Mouse (Mus musculus) kidney, adult 8-10 months (tissue): ENCODE measurements around the gene Mat2a.
"Not testable (repeated sequence)": the region's sequence is repeated elsewhere in the genome, so short reads cannot be mapped to it uniquely, and the experiment has no call there.

Experiments used
- DNase-seq, 2 experiments: peaks; one replicate each; pipeline ENCODE4 v3.0.0; 2022

The Mat2a gene

DNA sequence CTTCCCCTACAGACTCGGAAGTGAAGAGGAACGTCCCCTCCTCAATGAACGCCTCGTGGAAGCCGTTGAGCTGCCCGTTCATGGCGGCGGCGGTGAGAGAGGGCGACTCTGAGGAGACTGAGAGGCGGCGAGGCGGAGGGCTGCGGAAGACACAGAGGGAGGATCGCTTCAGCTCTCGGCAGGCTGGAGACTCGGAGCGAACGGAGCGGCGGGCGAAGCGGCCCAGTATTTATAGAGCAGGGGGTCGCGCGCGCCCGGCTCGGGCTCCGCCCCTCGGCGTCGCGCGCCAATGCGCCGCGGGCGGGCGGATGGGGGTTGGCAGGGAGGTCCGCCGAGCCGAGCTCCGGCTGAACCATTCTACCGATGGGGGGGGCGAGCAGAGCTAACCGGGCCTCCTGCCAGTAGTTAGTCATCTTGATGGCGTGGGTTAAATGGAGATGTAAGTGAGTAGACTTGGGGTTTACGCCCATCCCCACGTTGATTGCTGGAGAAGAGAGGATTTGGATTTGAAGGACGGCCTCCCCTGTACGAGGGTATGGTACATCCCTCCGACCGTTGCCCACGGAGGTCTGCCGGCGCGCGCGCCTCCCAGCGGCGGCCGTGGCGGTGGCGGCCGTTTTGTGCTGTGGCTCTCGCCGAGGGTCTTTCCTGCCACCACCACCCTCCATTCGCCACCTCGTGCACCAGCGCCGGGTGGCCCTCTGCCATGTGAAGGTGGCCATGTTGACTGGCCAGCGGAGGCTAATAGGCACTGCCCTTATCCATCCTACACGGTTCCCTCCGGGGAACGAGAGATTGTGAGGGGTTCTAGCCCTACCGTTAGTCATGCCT is at the start of gene Mat2a:
Gene Mat2a, minus strand, starts transcription at position 204 of the 831 bp plus-strand sequence.
- DNase-seq: peak; percentile 92 to 95

DNA sequence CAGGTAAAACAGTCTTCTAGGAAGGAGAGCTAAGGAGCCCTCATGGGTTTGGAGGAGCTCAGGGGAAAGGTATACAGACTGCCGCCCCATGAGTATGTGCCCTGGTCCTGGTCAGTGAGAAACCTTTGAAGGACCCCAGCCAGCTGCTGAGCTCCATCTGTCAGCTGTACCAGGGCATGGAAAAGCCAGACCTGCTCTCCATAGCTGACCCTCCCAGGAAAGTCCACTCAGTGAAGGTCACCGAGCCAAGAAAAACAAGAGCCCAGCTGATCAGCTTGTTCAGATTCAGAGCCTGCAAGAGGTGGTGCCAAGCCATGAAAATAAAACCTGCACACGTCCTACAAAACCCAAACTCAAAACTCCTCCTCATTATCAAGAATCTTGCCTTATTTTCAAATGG is 49.5 kb upstream of the Mat2a start:
- DNase-seq: peak in 1 of 2 experiments; percentile 69

DNA sequence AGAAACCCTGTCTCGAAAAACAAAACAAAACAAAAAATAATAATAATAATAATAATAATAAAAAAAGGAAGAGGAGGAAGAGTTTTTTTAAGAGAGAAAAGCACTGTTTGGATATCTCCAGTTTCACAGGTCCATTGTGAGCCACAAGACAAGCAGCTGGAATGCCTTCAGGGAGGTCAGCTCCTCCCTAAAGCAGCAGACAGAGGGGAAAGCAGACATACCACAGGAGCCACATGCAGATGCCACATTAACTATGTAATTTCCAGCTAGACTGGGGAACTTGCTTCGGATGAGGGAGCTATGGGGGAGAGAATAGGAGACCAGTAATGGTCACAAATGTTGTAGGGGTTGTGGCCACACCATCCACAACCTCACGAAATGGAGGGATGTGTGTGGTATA is 47.9 kb upstream of the Mat2a start:
- no peak for DNase-seq

DNA sequence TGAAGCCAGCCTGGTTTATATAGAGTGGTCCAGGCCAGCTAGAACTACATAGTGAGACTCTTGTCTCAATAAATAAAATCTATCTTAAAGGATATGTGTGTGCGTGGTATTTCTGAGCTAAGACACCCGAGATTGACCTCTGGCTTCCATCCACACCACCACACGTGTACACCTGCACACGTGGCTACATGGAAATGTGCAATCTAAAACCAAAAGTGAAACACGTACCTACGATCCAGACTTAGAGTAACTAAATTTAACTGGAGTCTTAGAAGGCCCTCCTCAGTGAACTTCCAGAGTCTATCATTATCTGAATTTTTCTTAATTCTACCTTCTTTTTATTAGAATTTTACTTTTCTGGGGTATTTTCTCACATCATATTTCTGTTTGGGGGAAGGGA is 46.9 kb upstream of the Mat2a start:
- DNase-seq: no peak

DNA sequence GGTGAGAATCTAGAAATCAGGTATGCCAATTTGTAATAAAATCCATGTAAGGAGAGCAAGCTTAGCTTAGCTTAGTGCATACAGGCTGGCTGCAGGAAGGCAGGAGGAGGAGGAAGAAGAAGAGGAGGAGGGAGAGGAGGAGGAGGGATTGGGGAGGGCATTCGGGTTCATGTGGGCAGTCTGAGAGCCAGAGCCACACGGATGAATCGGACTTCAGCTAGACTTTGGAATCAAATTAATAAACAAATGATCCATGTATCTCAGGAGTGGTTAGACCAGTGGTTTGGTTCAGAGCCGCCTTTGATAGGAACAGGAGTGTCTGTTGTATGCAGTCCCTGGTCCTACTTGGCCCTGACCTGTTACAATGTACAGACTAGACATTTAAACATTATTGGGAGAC is 45.5 kb upstream of the Mat2a start:
- DNase-seq: no peak

DNA sequence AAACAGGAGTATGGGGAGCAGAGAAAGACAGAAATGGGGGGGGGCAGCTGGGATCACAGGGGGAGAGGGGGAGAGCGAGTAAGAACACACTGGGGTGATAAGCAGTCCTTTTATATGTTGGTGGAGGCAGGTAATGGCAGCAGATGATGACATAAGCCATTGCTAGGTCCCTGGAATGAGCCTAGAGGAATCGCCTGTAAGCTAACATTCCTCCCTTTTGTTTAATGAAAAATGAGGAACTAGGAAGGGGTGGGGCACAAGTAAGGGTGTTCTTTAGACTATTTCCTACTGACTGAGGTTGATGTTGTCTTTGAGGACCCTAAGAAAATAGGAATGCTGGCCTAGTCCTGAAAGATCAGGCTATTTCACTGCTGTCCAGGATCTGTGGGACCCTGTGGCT is 42.8 kb upstream of the Mat2a start:
- no peak for DNase-seq

DNA sequence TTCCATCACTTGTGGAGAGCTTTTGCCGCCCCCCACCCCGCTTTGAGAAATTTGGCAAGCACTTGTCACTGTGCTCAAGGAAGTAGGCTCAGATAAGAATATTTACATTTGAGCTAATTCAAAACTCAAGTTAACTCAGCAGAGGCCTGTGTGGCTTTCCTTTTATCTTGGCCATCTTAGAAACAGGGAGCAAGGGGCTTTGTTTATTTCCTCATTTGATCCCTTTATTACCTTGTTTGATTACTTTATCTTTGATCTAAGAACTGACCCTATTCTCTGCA is 41.0 kb upstream of the Mat2a start:
- no peak for DNase-seq

DNA sequence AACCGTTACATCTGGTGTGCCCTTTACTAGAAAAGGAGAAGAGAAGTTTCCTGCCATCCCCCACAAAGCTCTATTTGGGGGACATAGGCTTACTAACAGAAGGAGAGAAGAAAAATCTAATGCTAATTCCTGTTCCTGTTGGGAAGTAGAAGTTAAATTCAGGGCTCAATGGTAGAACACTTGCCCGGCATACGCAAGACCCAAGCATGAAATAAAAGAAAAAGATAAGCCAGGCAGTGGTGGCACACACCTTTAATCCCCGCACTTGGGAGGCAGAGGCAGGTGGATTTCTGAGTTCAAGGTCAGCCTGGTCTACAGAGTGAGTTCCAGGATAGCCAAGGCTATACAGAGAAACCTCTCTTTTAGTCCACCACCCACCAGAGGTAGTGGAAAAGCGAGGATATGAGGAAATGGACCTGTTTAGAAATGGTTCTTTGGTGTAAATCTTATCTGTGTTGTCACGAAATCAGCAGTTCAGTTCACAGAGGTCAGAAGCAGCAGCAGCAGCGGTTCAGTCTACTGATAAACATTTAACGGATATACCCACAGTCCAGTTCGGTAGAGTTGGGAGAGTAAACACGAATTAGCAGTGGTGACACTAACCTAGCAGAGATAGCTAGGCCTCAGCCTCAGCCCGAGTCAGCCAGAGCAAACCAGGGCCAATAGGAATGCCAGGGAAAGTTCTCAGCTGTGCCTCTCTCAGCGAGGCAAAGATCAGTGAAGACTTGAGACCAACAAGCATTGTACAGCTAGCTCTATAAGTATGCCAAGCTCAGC is 40.5 kb upstream of the Mat2a start:
- DNase-seq: no peak

DNA sequence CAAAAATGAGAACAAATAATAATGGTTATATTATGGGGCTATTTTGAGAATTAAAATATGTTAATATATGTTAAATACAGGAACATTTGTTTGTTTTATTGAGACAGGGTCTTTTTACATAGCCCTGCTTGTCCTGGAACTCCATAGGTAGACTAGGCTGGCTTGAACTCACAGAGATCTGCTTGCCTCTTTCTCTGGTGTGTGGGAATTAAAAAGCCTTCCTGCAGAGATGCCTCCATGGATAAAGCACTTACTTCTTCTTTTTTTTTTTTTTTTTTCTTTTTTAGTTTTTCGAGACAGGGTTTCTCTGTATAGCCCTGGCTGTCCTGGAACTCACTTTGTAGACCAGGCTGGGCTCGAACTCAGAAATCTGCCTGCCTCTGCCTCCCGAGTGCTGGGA is 39.3 kb upstream of the Mat2a start:
- not testable (repeated sequence) for DNase-seq

DNA sequence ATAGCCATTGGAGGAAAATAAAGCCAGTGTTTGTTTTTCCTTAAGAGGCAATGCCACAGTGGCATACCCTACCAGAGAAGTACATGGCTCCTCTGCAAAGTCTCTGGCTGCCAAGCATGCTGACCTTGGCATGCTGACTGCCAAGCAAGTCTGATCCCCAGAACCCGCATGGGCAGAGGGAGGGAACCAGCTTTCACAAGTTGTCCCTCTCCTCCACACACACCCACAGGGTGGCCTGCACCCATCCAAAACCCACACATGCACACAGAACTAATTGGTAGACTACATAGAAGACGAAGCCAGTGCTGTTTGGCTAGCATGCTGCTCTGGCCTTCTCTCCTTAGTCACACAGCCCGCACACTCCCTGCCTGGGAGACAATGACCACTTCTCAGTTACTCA is 38.3 kb upstream of the Mat2a start:
- peak; percentile 66 to 72 for DNase-seq

DNA sequence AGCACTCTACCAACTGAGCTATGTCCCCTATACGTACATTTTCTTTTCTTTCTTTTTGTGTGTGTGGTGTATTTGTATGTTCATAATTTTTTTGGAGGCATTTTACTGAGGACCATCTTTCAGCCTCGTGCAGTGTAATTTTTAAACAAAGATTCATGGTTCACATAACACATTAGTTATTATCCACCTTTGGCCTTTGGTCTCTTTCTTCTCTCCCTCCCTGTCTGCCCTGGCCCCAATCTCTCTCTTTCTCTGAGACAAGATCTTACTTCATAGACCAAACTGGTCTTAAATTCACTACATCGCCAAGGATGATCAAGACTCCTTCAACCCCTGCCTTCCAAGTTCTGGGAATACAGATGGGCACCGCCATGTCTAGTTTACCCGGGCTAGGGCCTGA is 37.5 kb upstream of the Mat2a start:
- no peak for DNase-seq

DNA sequence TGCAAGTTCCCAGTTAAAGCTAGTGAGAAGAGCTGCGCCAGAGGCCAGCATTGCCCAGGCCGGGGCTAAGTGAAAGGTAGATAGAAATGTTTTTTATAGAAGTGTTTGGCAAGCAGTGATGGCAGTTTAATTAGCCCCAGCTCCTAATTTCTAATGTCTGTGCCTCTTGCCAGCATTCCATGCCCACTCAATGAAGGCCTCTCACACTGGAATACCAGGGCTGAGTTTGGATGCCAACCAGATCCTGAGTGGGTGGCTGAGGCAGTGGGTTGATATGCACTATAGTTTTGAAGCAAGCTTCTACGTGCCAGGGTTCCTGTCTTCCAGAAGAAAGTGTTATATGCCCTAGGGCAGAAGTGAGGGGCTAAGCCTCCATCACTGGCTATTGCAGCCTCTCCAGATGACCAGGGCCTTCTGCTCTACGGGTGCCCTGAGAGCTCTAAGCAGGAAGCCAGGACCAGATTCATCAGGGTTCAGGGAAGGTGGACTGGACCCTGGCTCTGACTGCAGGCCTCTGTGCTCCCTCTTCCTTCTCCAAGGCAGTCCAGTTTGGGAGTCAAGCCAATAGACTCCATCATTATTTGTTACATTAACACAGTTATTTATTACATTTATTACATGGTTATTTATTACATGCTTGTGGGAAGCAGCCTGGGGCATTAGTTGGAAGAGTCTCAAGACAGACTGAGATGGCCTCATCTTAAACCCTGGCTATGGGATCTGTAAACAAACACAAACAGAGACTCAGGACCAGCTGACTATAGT is 36.0 kb upstream of the Mat2a start:
- peak in 1 of 2 experiments; percentile 56 for DNase-seq

DNA sequence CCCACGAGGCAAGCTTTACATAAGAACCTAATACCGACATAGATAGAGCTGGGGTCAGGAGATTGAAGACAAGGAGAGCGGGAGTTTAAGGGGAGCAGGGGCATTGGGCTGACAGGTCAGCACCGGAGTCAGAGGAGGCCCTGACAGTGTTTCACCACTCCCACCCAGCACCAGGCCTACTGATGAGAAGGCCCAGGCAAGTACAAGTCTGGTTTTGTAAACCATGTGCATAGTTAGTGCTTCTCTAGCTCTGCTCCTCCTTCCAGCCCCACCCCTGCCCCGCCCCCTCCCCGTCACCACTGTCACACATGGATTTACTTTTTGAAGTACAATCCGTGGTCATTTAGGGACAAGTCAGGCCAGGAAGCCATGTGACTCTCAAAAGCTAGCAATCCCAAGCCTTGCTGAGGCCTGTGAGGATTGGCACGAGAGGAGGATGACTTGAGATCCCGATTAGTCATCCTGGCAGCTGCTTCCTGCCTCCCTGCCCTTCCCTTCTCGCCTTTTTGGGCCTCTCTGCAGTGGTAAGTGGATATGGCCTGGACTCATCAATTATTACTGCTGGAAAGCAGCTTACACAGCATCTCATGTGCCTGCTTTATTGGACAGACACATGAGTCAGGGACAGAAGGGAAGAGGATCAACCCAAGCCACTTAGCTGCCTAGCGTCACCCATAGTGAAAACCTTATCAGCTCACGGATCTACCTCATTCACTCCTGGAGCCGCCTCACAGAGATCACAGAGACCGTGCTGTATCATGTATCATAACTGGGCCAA is 34.1 kb upstream of the Mat2a start:
- peak; percentile 75 to 76 for DNase-seq

DNA sequence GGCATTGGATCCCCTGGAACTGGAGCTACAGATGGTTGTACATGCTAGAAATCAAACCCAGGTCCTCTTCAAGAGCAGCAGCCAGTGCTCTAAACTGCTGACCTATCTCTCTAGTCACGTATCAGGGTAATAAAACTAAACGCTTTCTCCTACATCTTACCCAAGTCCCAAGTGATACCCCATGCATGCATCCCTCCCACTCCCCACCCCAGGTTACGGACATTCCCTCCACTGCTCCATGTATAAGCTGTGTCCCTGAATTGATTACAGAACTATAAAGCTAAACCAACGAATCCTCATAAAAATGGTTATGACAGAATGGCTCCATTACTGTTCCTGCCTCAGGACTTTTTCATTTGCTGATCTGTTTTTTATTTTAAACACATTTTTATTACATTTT is 26.8 kb upstream of the Mat2a start:
- DNase-seq: no peak

DNA sequence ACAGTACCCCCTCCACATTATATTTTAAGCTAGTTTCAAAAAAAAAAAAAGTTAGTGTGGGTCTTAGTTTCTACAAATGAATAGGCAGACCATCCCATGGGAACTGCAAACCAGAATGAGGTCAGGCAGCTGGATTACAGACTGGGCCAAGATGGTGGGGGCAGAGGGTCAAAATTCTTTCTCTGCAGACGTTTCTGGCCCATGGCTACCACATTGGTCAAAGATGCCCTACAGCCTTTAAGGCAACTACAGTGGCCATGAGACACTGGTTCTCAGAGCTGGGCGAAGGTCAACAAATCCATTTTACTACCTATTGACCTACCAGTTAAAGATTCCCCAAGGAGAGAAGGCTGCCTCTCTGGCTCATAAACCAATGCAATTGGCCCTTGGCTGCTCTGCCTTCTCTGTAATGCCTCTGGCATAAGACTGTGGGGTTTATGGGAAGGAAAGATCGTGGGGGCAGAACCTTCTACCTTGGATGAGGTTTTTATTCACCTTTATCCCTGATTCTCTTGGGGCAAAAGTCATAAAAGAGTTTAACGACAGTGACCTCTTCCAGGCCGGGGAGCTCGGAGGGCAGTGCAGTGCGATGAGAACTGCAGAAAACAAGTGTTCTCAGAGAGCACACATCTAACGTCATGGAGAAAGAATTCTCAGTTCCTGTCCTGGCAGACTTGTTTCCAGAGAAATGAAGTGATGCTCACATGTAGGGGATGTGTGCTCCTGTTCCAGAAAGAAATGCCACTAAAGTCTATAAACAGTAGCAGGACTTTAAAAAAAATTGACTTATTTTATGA is 26.2 kb upstream of the Mat2a start:
- DNase-seq: peak; percentile 80 to 92

DNA sequence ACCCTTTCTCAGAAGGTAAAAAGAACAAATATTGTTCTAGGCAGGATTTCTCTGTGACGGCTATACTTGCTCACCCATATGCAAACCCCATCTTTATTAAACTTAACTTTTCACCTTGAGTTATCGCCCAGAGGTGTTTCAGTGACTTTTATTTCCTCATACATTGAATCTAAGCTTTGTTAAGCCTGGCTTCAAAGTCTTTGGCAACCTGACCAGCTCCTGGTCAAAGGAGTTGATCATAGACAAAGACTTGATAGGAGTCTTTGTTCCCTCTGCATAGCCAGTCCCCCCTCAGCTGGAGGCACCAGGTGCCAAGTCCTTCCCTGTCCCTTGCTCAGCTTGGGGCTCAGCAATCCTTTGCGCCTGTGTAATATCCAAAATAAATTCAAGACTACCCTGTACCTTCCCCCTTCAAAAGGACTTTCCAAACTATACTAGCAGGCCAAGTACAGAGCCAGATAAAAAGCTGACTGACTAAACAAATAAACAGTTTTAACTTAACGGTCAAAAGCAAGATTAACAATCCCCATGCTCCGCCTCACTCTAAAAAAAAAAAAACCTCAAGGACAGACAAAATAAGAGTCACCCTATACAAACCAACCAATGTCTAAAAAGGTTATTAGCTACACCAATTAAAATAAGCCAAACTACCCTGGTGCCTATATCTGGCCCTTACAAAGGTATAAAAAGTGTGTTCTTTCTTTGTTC is 23.3 kb upstream of the Mat2a start:
- DNase-seq: not testable (repeated sequence)

DNA sequence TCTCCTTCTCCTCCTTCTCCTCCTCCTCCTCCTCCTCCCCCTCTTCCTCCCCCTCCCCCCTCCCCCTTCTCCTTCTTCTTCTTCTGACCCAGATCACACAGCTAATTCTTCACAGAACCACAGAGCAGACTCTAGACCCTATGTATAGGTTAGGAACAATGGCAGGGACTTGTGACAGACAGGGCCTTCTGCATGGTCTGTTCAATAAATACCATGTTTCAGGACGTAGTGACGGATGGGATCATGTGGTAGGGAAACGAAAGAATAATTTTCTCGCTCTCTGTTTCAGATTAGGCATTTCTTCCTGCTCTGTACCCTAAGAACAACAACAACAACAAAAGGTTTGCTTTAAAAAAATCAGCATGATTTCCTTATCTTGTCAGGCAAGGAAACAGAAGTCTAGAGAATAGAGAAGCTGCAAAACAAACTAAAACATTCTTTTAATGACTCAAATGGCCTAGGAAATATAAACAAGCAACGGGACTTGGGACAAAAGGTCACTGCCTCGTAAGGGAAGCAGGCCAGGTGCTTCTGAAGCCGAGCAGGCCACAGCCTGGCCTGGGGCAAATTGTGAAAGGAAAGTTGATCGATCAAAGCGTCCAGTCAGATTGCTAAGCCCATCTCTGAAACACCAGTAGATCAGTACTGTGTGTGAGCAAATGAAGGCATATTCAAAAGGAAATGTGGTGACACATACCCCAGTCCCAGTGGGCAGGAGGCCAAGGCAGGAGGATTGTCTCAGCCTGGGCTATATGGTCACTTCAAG is 20.9 kb upstream of the Mat2a start:
- DNase-seq: peak in 1 of 2 experiments; percentile 32

DNA sequence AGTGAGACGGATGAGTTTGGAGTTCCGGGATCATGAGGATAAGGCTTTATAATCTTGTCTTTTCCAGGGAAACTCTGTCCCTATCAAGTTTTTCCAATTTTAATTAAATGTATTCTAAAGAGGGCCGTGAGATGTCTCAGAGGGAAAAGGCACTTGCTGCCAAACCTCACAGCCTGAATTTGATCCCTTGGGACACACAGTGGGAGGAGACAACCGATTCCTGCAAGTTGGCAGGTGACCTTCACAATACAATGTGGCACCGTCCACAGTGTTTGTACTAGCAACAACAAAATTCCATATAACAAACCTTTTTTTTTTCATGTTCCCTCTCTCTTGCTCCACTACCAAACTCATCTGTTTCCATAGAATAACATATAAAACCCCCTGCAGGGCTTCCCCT is 19.6 kb upstream of the Mat2a start:
- no peak for DNase-seq

DNA sequence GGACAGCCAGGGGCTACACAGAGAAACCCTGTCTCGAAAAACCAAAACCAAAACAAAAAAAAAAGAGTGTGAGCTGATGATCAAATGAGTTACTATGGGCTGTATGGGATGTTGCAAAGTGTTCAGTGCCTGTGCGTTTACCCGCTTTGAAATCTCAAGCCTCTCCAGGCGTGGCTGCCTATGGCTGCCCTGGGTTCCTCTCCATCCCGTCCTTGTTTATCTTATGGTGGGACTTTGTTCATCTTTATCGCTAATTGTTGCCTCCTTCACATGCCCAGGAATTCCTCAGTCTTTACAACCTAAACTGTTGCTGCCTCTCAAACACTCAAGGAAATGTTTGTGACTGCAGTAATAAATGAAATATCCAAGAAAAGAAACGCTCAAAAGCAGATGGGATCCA is 19.1 kb upstream of the Mat2a start:
- DNase-seq: no peak

DNA sequence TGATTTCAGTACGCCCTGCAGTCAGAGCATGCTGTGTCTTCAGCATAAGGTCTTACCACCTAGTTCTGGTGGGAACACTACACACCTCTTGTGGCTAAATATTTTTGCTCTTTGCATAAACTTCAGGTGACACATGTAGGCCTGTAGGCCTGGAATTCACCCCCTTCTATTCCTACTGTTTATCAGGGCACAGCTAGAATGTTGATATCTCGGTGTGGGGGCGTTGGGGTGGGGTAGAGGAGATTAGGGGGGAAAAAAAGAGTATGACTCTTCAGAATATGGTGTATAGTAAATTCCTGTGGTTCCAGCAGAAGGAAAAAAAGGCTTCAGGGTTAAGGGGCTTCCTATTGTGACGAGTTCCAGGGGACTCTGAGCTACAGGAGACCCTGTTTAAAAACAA is 17.2 kb upstream of the Mat2a start:
- DNase-seq: no peak
